Mouse (Mus musculus) myocyte (in vitro differentiated cells): Measurements from ENCODE around the gene Frat1.

Experiments used
- E2F4 ChIP-seq: IDR thresholded peaks from one replicate; pipeline ENCODE4 v1.6.1; 2011; ENCODE audit warnings: mild to moderate bottlenecking, control low read depth, moderate library complexity; ENCODE audit not compliant: insufficient read depth
- MAX ChIP-seq: IDR thresholded peaks from one replicate; pipeline ENCODE4 v1.6.1; 2011; ENCODE audit warnings: low read depth, mild to moderate bottlenecking, control low read depth
- MYOD1 ChIP-seq, 3 experiments: IDR thresholded peaks; one replicate each; pipeline ENCODE4 v1.6.1; 2011; ENCODE audit warnings: control low read depth in 2 of 3, low read depth in 2 of 3, mild to moderate bottlenecking in 2 of 3, moderate library complexity in 1 of 3; ENCODE audit not compliant: insufficient read length in 2 of 3, control insufficient read depth in 1 of 3
- MYOG ChIP-seq, 3 experiments: IDR thresholded peaks; one replicate each; pipeline ENCODE4 v1.6.1; 2011; ENCODE audit warnings: control low read depth in 2 of 3, low read depth in 2 of 3, mild to moderate bottlenecking in 2 of 3; ENCODE audit not compliant: insufficient read length in 2 of 3, control insufficient read depth in 1 of 3, insufficient read depth in 1 of 3
- POLR2A ChIP-seq: IDR thresholded peaks from one replicate; pipeline ENCODE4 v1.6.1; 2011; ENCODE audit warnings: low read depth, mild to moderate bottlenecking, control low read depth, moderate library complexity; ENCODE audit not compliant: insufficient read length
- POLR2AphosphoS2 ChIP-seq: IDR thresholded peaks from one replicate; pipeline ENCODE4 v1.6.1; 2011; ENCODE audit warnings: low read depth, control low read depth; ENCODE audit not compliant: insufficient read length
- REST ChIP-seq: IDR thresholded peaks from one replicate; pipeline ENCODE4 v1.6.1; 2011; ENCODE audit warnings: mild to moderate bottlenecking, control low read depth, moderate library complexity; ENCODE audit not compliant: insufficient read depth, insufficient read length
- TCF12 ChIP-seq: IDR thresholded peaks from one replicate; pipeline ENCODE4 v1.6.1; 2011; ENCODE audit warnings: mild to moderate bottlenecking, control low read depth; ENCODE audit not compliant: poor library complexity, insufficient read depth, severe bottlenecking
- TCF3 ChIP-seq: IDR thresholded peaks from one replicate; pipeline ENCODE4 v1.6.1; 2011; ENCODE audit warnings: low read depth, control low read depth; ENCODE audit not compliant: insufficient read length
- USF1 ChIP-seq: IDR thresholded peaks from one replicate; pipeline ENCODE4 v1.6.1; 2011; ENCODE audit warnings: low read depth, mild to moderate bottlenecking, control low read depth, moderate library complexity

- TF ChIP-seq POLR2AphosphoS2 (no peak), POLR2A (no peak), USF1 (no peak), TCF12 (no peak), MAX (no peak), E2F4 (no peak), MYOD1 (IDR thresholded peaks at IDR 0.05; ENCODE audit: control insufficient read depth in 1 of 3, insufficient read length in 2 of 3, low read depth in 2 of 3) (no peak), REST (no peak), TCF3 (no peak), MYOG (IDR thresholded peaks at IDR 0.05; ENCODE audit: control insufficient read depth in 1 of 3, insufficient read depth in 1 of 3, insufficient read length in 2 of 3, low read depth in 2 of 3) (no peak)
These were observed 1.4 kb downstream of the Frat1 start for GRCm38 (mm10) chr19:41831101-41831570.
